In genomic region chr8:64421502-64422199, GRCm38 (mm10) we compare ENCODE assay signal across 18 mouse cellular contexts.
DNase-seq lines count a peak whose midpoint lies in the region; ATAC-seq lines count a peak whose summit lies in the region.
"Had no signal": no experiment of that assay in that cellular context is flagged by ENCODE, and none has a peak within 500 bp of the region (broad histone marks: within the 10 kb centered on the region; RNA-seq: fewer than 3 reads in every experiment).

No protein-coding gene starts in this region.

- H3K9ac ChIP-seq in neural tube, embryonic 11.5 days (ENCODE audit: low read length) = no peak overlapping the region
- no peak overlapping the region for H3K9ac ChIP-seq in midbrain, embryonic 13.5 days (replicated peaks)
- H3K9ac ChIP-seq: liver, embryonic 15.5 days had no signal

- no peak overlapping the region for H3K27ac ChIP-seq in neural tube, embryonic 11.5 days (ENCODE audit: low read depth, low read length)
- H3K27ac ChIP-seq in midbrain, embryonic 13.5 days = no peak overlapping the region
- H3K27ac ChIP-seq: gastrocnemius, adult 2 months; liver, embryonic 15.5 days had no signal

- H3K36me3 ChIP-seq in neural tube, embryonic 11.5 days (ENCODE audit: control insufficient read depth, insufficient read depth, low read length) = no peaks in the 10 kb centered on the region
- no peaks in the 10 kb centered on the region for H3K36me3 ChIP-seq in midbrain, embryonic 13.5 days
- H3K36me3 ChIP-seq: liver, embryonic 15.5 days had no signal

- H3K9me3 ChIP-seq in neural tube, embryonic 11.5 days (ENCODE audit: control insufficient read depth, low read length) = no peaks in the 10 kb centered on the region
- no peaks in the 10 kb centered on the region for H3K9me3 ChIP-seq in midbrain, embryonic 13.5 days
- H3K9me3 ChIP-seq: liver, embryonic 15.5 days had no signal

- peaks cover 4% of the 10 kb centered on the region; the same call in 1 of the 2 replicates for H3K4me1 ChIP-seq in neural tube, embryonic 11.5 days (ENCODE audit: control insufficient read depth, insufficient read depth, low read length)
- peaks cover 21% of the 10 kb centered on the region for H3K4me1 ChIP-seq in midbrain, embryonic 13.5 days (replicated peaks)
- H3K4me1 ChIP-seq: liver, embryonic 15.5 days had no signal

- DNase-seq in cerebellum, postnatal 10 days = peak; percentile 58 to 63
- no peak for DNase-seq in cerebellum, postnatal 36 days
- no peak for DNase-seq in neural tube, embryonic 11.5 days (ENCODE audit: low spot score)
- no peak for DNase-seq in neural tube, embryonic 10.5 days (ENCODE audit: extremely low spot score, low spot score)
- no peak for DNase-seq in right cerebral cortex, postnatal 25 days
- DNase-seq in heart, postnatal 14 days = no peak
- DNase-seq in adrenal gland, adult 8-10 months = no peak
- DNase-seq: cerebellum, adult 18-20 months; gastrocnemius, adult 2 months; heart, adult 18-20 months; kidney, adult 8-10 months; kidney, postnatal 25 days; layer of hippocampus, adult 9-11 months had no signal

- ATAC-seq in neural tube, embryonic 11.5 days (ENCODE audit: insufficient read depth, low FRiP score, low TSS enrichment) = 0 out of 2 replicates have a peak, but pooled peaks have one; percentile 35
- peak; percentile 41 for ATAC-seq in midbrain, embryonic 13.5 days
- ATAC-seq: lung, postnatal 0 days had no signal

- WGBS in neural tube, embryonic 11.5 days = 72% methylated on average over 6 of the region's 6 CpGs
- WGBS in midbrain, embryonic 13.5 days = 55% methylated on average over 6 of the region's 6 CpGs

- H3K27me3 ChIP-seq in neural tube, embryonic 11.5 days (ENCODE audit: control insufficient read depth, insufficient read depth, low read length) = no peaks in the 10 kb centered on the region
- H3K27me3 ChIP-seq in midbrain, embryonic 13.5 days = no peaks in the 10 kb centered on the region; the same call in 1 of the 2 replicates
- H3K27me3 ChIP-seq: CH12.LX; liver, embryonic 15.5 days had no signal

- H3K4me2 ChIP-seq in neural tube, embryonic 11.5 days (ENCODE audit: low read depth) = no peak overlapping the region
- H3K4me2 ChIP-seq in midbrain, embryonic 13.5 days (replicated peaks) = 0 out of 2 replicates have a peak overlapping the region, but pooled peaks have one; percentile 5
- H3K4me2 ChIP-seq: liver, embryonic 15.5 days had no signal

- no peak overlapping the region for H3K4me3 ChIP-seq in neural tube, embryonic 11.5 days (ENCODE audit: low read depth, low read length)
- H3K4me3 ChIP-seq in midbrain, embryonic 13.5 days (replicated peaks) = no peak overlapping the region
- H3K4me3 ChIP-seq: gastrocnemius, adult 2 months; liver, embryonic 15.5 days; myocyte had no signal

- intact Hi-C loops in heart, postnatal 14 days (cut with DNase I) = no loop called here

Comparison
In these comparisons a context has a peak if more than half of its experiments do, and no peak if none do; other contexts are left out.
1. DNase-seq: peak in cerebellum, postnatal 10 days (2 of 2); none in cerebellum, postnatal 36 days (0 of 2), neural tube, embryonic 11.5 days (single experiment), neural tube, embryonic 10.5 days (single experiment), right cerebral cortex, postnatal 25 days (single experiment), heart, postnatal 14 days (0 of 2) and adrenal gland, adult 8-10 months (single experiment).